Mouse (Mus musculus): Measurements from ENCODE around the gene Pla2g15.

- TF ChIP-seq CTCF (IDR thresholded peaks at IDR 0.05; ENCODE audit: extremely low read depth, insufficient read depth, insufficient read length, insufficient replicate concordance), result no peak
- no peak for TF ChIP-seq POLR2A (IDR thresholded peaks at IDR 0.05; ENCODE audit: low read depth, low read length)
Observed at GRCm38 (mm10) chr8:106140191-106140590, 10.0 kb upstream of the Pla2g15 start.

Measured in spleen, adult 2 months (tissue).